26 mouse cellular contexts compared by ENCODE assay signal in genomic region chr11:68993122-68993521, GRCm38 (mm10). TPM values are rescaled to one million over a fixed set of nuclear protein-coding genes. Genes with fewer than 3 reads are reported as not detected.
A peak's percentile ranks its signal among the peaks of the same experiment; 100 is the strongest.
DNase-seq lines count a peak whose midpoint lies in the region; ATAC-seq lines count a peak whose summit lies in the region.
"Had no signal": no experiment of that assay in that cellular context is flagged by ENCODE, and none has a peak within 500 bp of the region (broad histone marks: within the 10 kb centered on the region; RNA-seq: fewer than 3 reads in every experiment).

No protein-coding gene starts in this region.

- H3K27ac ChIP-seq in midbrain, embryonic 11.5 days (ENCODE audit: low read depth, low read length), result no peak overlapping the region
- H3K27ac ChIP-seq in midbrain, embryonic 14.5 days (replicated peaks; ENCODE audit: low read depth, low read length), result no peak overlapping the region
- H3K27ac ChIP-seq: embryonic facial prominence, embryonic 13.5 days; forebrain, embryonic 13.5 days; kidney, embryonic 15.5 days; limb, embryonic 10.5 days; liver, embryonic 15.5 days; lung, embryonic 15.5 days; neural tube, embryonic 15.5 days had no signal

- no peak overlapping the region for H3K4me2 ChIP-seq in midbrain, embryonic 11.5 days
- no peak overlapping the region for H3K4me2 ChIP-seq in midbrain, embryonic 14.5 days (ENCODE audit: low read length)
- H3K4me2 ChIP-seq: embryonic facial prominence, embryonic 13.5 days; forebrain, embryonic 13.5 days; heart, embryonic 11.5 days; kidney, embryonic 15.5 days; liver, embryonic 15.5 days; lung, embryonic 15.5 days; neural tube, embryonic 15.5 days had no signal

- DNase-seq in adrenal gland, postnatal 14 days, result peak; percentile 28
- no peak for DNase-seq in adrenal gland, adult (ENCODE audit: inconsistent age in 2 of 2, low spot score in 1 of 2)
- peak; percentile 44 for DNase-seq in midbrain, embryonic 11.5 days (ENCODE audit: low spot score, missing footprints)
- DNase-seq in midbrain, embryonic 14.5 days, result no peak
- peak; percentile 75 for DNase-seq in cerebellum, adult 9-11 months
- no peak for DNase-seq in layer of hippocampus, postnatal 25 days (ENCODE audit: extremely low spot score in 1 of 2, low spot score in 1 of 2)
- no peak for DNase-seq in thymus, postnatal 36 days
- DNase-seq: embryo, embryonic 11 days; kidney, postnatal 36 days; liver; lung, postnatal 36 days; right cerebral cortex, adult 18-20 months; right cerebral cortex, postnatal 4 days; thymus, postnatal 25 days had no signal

- peaks cover 57% of the 10 kb centered on the region for H3K36me3 ChIP-seq in midbrain, embryonic 11.5 days (ENCODE audit: control insufficient read depth, insufficient read depth, low read length)
- peaks cover 94% of the 10 kb centered on the region for H3K36me3 ChIP-seq in midbrain, embryonic 14.5 days (ENCODE audit: control insufficient read depth, insufficient read depth, low read length)

- H3K4me3 ChIP-seq in midbrain, embryonic 11.5 days (ENCODE audit: low read depth, low read length), result no peak overlapping the region
- H3K4me3 ChIP-seq in midbrain, embryonic 14.5 days (replicated peaks; ENCODE audit: low read depth, low read length), result no peak overlapping the region
- H3K4me3 ChIP-seq: embryonic facial prominence, embryonic 13.5 days; forebrain, embryonic 13.5 days; kidney, embryonic 15.5 days; limb, embryonic 10.5 days; liver, embryonic 15.5 days; lung, embryonic 15.5 days; megakaryocyte, embryonic 14.5 days; neural tube, embryonic 15.5 days had no signal

- 90% methylated on average over 7 of the region's 7 CpGs for WGBS in midbrain, embryonic 11.5 days
- 92% methylated on average over 7 of the region's 7 CpGs for WGBS in midbrain, embryonic 14.5 days

- H3K4me1 ChIP-seq in midbrain, embryonic 11.5 days (ENCODE audit: control insufficient read depth, insufficient read depth, low read length), result no peaks in the 10 kb centered on the region
- H3K4me1 ChIP-seq in midbrain, embryonic 14.5 days (ENCODE audit: control insufficient read depth, insufficient read depth, low read length), result no peaks in the 10 kb centered on the region
- H3K4me1 ChIP-seq: embryonic facial prominence, embryonic 13.5 days; forebrain, embryonic 13.5 days; kidney, embryonic 15.5 days; limb, embryonic 10.5 days; lung, embryonic 15.5 days; neural tube, embryonic 15.5 days had no signal

- no peaks in the 10 kb centered on the region for H3K27me3 ChIP-seq in midbrain, embryonic 11.5 days (ENCODE audit: control insufficient read depth, insufficient read depth, low read length)
- no peaks in the 10 kb centered on the region for H3K27me3 ChIP-seq in midbrain, embryonic 14.5 days (ENCODE audit: control insufficient read depth, insufficient read depth, low read length)
- H3K27me3 ChIP-seq: embryonic facial prominence, embryonic 13.5 days; forebrain, embryonic 13.5 days; kidney, embryonic 15.5 days; liver, embryonic 15.5 days; lung, embryonic 15.5 days; megakaryocyte, embryonic 14.5 days; neural tube, embryonic 15.5 days had no signal

- H3K9ac ChIP-seq in midbrain, embryonic 11.5 days (ENCODE audit: low read length), result no peak overlapping the region
- no peak overlapping the region for H3K9ac ChIP-seq in midbrain, embryonic 14.5 days (replicated peaks; ENCODE audit: low read length)
- H3K9ac ChIP-seq: embryonic facial prominence, embryonic 13.5 days; forebrain, embryonic 13.5 days; kidney, embryonic 15.5 days; liver, embryonic 15.5 days; lung, embryonic 15.5 days; neural tube, embryonic 15.5 days had no signal

- no peaks in the 10 kb centered on the region for H3K9me3 ChIP-seq in midbrain, embryonic 11.5 days (ENCODE audit: control insufficient read depth, low read length)
- H3K9me3 ChIP-seq in midbrain, embryonic 14.5 days (ENCODE audit: control insufficient read depth, low read length), result no peaks in the 10 kb centered on the region
- H3K9me3 ChIP-seq: embryonic facial prominence, embryonic 13.5 days; forebrain, embryonic 13.5 days; kidney, embryonic 15.5 days; limb, embryonic 10.5 days; liver, embryonic 15.5 days; lung, embryonic 15.5 days; megakaryocyte, embryonic 14.5 days; neural tube, embryonic 15.5 days had no signal

- ATAC-seq in midbrain, embryonic 11.5 days (ENCODE audit: low FRiP score), result no peak
- ATAC-seq in midbrain, embryonic 14.5 days (ENCODE audit: low FRiP score, low TSS enrichment), result no peak
- ATAC-seq: forebrain, embryonic 13.5 days; hindbrain, embryonic 16.5 days; intestine, postnatal 0 days; midbrain, embryonic 16.5 days had no signal

RNA-seq across cellular contexts. Expression of gene Pfas, which starts 15.1 kb away (rescaled TPM):
- total RNA-seq in adrenal gland, postnatal 14 days (2021), result 28.1 and 29.0 TPM in 2 replicates
- 31.2 and 33.0 TPM in 2 replicates for polyA plus RNA-seq in midbrain, embryonic 11.5 days (2014; fragmentation: Nextera tagmentation; extraction: Ambion mirVana)
- polyA plus RNA-seq in midbrain, embryonic 14.5 days (2014; fragmentation: Nextera tagmentation; extraction: Ambion mirVana), result 12.6 and 16.5 TPM in 2 replicates
- total RNA-seq in layer of hippocampus, postnatal 25 days (2021), result 10 to 100 TPM; 18.9 to 29.3 TPM

RNA-seq across cellular contexts. Expression of gene Rangrf, which starts 18.1 kb away (rescaled TPM):
- total RNA-seq in adrenal gland, postnatal 14 days (2021), result 16.3 and 24.8 TPM in 2 replicates
- 54.5 and 55.3 TPM in 2 replicates for polyA plus RNA-seq in midbrain, embryonic 11.5 days (2014; fragmentation: Nextera tagmentation; extraction: Ambion mirVana)
- 22.1 and 22.4 TPM in 2 replicates for polyA plus RNA-seq in midbrain, embryonic 14.5 days (2014; fragmentation: Nextera tagmentation; extraction: Ambion mirVana)
- 10 to 100 TPM; 15.1 to 18.1 TPM for total RNA-seq in layer of hippocampus, postnatal 25 days (2021)

RNA-seq across cellular contexts. Expression of gene Ctc1, which starts 22.6 kb away (rescaled TPM):
- 24.2 and 27.9 TPM in 2 replicates for total RNA-seq in adrenal gland, postnatal 14 days (2021)
- 54.6 and 54.8 TPM in 2 replicates for polyA plus RNA-seq in midbrain, embryonic 11.5 days (2014; fragmentation: Nextera tagmentation; extraction: Ambion mirVana)
- polyA plus RNA-seq in midbrain, embryonic 14.5 days (2014; fragmentation: Nextera tagmentation; extraction: Ambion mirVana), result 55.8 and 56.1 TPM in 2 replicates
- 10 to 100 TPM; 35.5 to 36.0 TPM for total RNA-seq in layer of hippocampus, postnatal 25 days (2021)

RNA-seq across cellular contexts. Expression of gene Slc25a35, which starts 25.2 kb away (rescaled TPM):
- 54.6 and 55.8 TPM in 2 replicates for total RNA-seq in adrenal gland, postnatal 14 days (2021)
- 1.1 and 1.2 TPM in 2 replicates for polyA plus RNA-seq in midbrain, embryonic 11.5 days (2014; fragmentation: Nextera tagmentation; extraction: Ambion mirVana)
- 1.1 and 1.9 TPM in 2 replicates for polyA plus RNA-seq in midbrain, embryonic 14.5 days (2014; fragmentation: Nextera tagmentation; extraction: Ambion mirVana)
- total RNA-seq in layer of hippocampus, postnatal 25 days (2021), result 1 to 10 TPM; 4.4 to 7.6 TPM

RNA-seq across cellular contexts. Expression of gene Arhgef15, which starts 35.8 kb away (rescaled TPM):
- total RNA-seq in adrenal gland, postnatal 14 days (2021), result 28.7 and 31.9 TPM in 2 replicates
- polyA plus RNA-seq in midbrain, embryonic 11.5 days (2014; fragmentation: Nextera tagmentation; extraction: Ambion mirVana), result 3.7 and 4.2 TPM in 2 replicates
- 19.3 and 19.5 TPM in 2 replicates for polyA plus RNA-seq in midbrain, embryonic 14.5 days (2014; fragmentation: Nextera tagmentation; extraction: Ambion mirVana)
- 1 to 10 TPM; 5.8 to 6.9 TPM for total RNA-seq in layer of hippocampus, postnatal 25 days (2021)

Comparison
In these comparisons a context has a peak if more than half of its experiments do, and no peak if none do; other contexts are left out.
1. DNase-seq: peak in adrenal gland, postnatal 14 days (single experiment), midbrain, embryonic 11.5 days (single experiment) and cerebellum, adult 9-11 months (single experiment); none in adrenal gland, adult (0 of 2), midbrain, embryonic 14.5 days (single experiment), layer of hippocampus, postnatal 25 days (0 of 2) and thymus, postnatal 36 days (0 of 2).